Mouse (Mus musculus): ENCODE measurements around the gene Rab3gap2.

Gene Rab3gap2

GRCm38 (mm10) chr1:185226889-185227288 lies 23.0 kb downstream of the Rab3gap2 start:
- no peak for DNase-seq (ENCODE audit: low spot score)

- no peak for DNase-seq (ENCODE audit: low spot score)
Observed at GRCm38 (mm10) chr1:185227766-185228165, 23.8 kb downstream of the Rab3gap2 start.

GRCm38 (mm10) chr1:185229406-185230201 lies 25.7 kb downstream of the Rab3gap2 start:
- peak; percentile 51 for DNase-seq (ENCODE audit: low spot score)

GRCm38 (mm10) chr1:185235837-185236236 lies 31.9 kb downstream of the Rab3gap2 start:
- DNase-seq (ENCODE audit: low spot score): no peak

GRCm38 (mm10) chr1:185236530-185236929 lies 32.6 kb downstream of the Rab3gap2 start:
- DNase-seq (ENCODE audit: low spot score): no peak

GRCm38 (mm10) chr1:185243013-185243412 lies 39.1 kb downstream of the Rab3gap2 start:
- DNase-seq (ENCODE audit: low spot score): no peak

GRCm38 (mm10) chr1:185245456-185245855 lies 41.5 kb downstream of the Rab3gap2 start:
- DNase-seq (ENCODE audit: low spot score): no peak

- no peak for DNase-seq (ENCODE audit: low spot score)
Observed at GRCm38 (mm10) chr1:185247429-185248085, 43.6 kb downstream of the Rab3gap2 start.

- no peak for DNase-seq (ENCODE audit: low spot score)
Observed at GRCm38 (mm10) chr1:185248728-185249127, 44.8 kb downstream of the Rab3gap2 start.

- no peak for DNase-seq (ENCODE audit: low spot score)
Observed at GRCm38 (mm10) chr1:185252351-185252750, 48.4 kb downstream of the Rab3gap2 start.

- DNase-seq (ENCODE audit: low spot score): peak; percentile 62
Observed at GRCm38 (mm10) chr1:185253140-185253892, 49.4 kb downstream of the Rab3gap2 start.

- no peak for DNase-seq (ENCODE audit: low spot score)
Observed at GRCm38 (mm10) chr1:185255336-185255735, 51.4 kb downstream of the Rab3gap2 start.

GRCm38 (mm10) chr1:185256753-185257152 lies 52.8 kb downstream of the Rab3gap2 start:
- DNase-seq (ENCODE audit: low spot score): peak; percentile 95

- DNase-seq (ENCODE audit: low spot score): no peak
Observed at GRCm38 (mm10) chr1:185262565-185262964, 58.6 kb downstream of the Rab3gap2 start.

GRCm38 (mm10) chr1:185268675-185269074 lies 64.8 kb downstream of the Rab3gap2 start:
- no peak for DNase-seq (ENCODE audit: low spot score)

GRCm38 (mm10) chr1:185270403-185271097 lies 66.6 kb downstream of the Rab3gap2 start:
- no peak for DNase-seq (ENCODE audit: low spot score)

- DNase-seq (ENCODE audit: low spot score): no peak
Observed at GRCm38 (mm10) chr1:185271373-185271772, 67.5 kb downstream of the Rab3gap2 start.

GRCm38 (mm10) chr1:185274819-185275545 lies 71.1 kb downstream of the Rab3gap2 start:
- no peak for DNase-seq (ENCODE audit: low spot score)

GRCm38 (mm10) chr1:185275976-185276375 lies 72.1 kb downstream of the Rab3gap2 start:
- DNase-seq (ENCODE audit: low spot score): no peak

GRCm38 (mm10) chr1:185277022-185277421 lies 73.1 kb downstream of the Rab3gap2 start:
- no peak for DNase-seq (ENCODE audit: low spot score)

- no peak for DNase-seq (ENCODE audit: low spot score)
Observed at GRCm38 (mm10) chr1:185279288-185279687, 75.4 kb downstream of the Rab3gap2 start.
